Mouse (Mus musculus) lung, embryonic 14.5 days (tissue): ENCODE measurements around the gene Scd2. TPM values are rescaled to one million over a fixed set of nuclear protein-coding genes. Genes with fewer than 3 reads are reported as not detected.
A peak's percentile ranks its signal among the peaks of the same experiment; 100 is the strongest.

Experiments
- ATAC-seq: fragments of 200-750 bp; cut with Nextera tagmentation; 2 replicates; pipeline ENCODE4 v1.8.0; 2017; ENCODE audit warnings: mild to moderate bottlenecking, moderate TSS enrichment, moderate library complexity; ENCODE audit not compliant: insufficient read depth
- DNase-seq: peaks from one replicate; pipeline ENCODE4 v3.0.0-alpha.2; 2015
- H3K27ac ChIP-seq: fragments of 300-500 bp; sonication (generic); 2 replicates; pipeline ENCODE4 v1.5.1; 2014; ENCODE audit warnings: low read depth, mild to moderate bottlenecking, moderate library complexity
- H3K27me3 ChIP-seq: fragments of 300-500 bp; sonication (generic); 2 replicates; pipeline ENCODE4 v1.6.1; 2014; ENCODE audit warnings: low read length, control low read depth; ENCODE audit not compliant: insufficient read depth
- H3K36me3 ChIP-seq: fragments of 300-500 bp; sonication (generic); 2 replicates; pipeline ENCODE4 v1.6.1; 2014; ENCODE audit warnings: control low read depth; ENCODE audit not compliant: insufficient read depth
- H3K4me1 ChIP-seq: fragments of 300-500 bp; sonication (generic); 2 replicates; pipeline ENCODE4 v1.6.1; 2014; ENCODE audit warnings: antibody characterized with exemption, control low read depth; ENCODE audit not compliant: insufficient read depth
- H3K4me2 ChIP-seq: fragments of 300-500 bp; sonication (generic); 2 replicates; pipeline ENCODE4 v1.6.1; 2014; ENCODE audit warnings: mild to moderate bottlenecking
- H3K4me3 ChIP-seq: fragments of 300-500 bp; sonication (generic); 2 replicates; pipeline ENCODE4 v1.5.1; 2014; ENCODE audit warnings: low read depth, low read length
- H3K9ac ChIP-seq: fragments of 300-500 bp; sonication (generic); 2 replicates; pipeline ENCODE4 v1.6.1; 2014
- H3K9me3 ChIP-seq: fragments of 300-500 bp; sonication (generic); 2 replicates; pipeline ENCODE4 v1.6.1; 2016; ENCODE audit warnings: low read depth, low read length, control low read depth
- CTCF ChIP-seq: IDR thresholded peaks from 2 replicates; pipeline ENCODE4 v1.5.1; 2016; ENCODE audit warnings: antibody characterized with exemption, low read depth
- WGBS: fragments of 180-500 bp; shearing (Covaris S2); extraction: QIAGEN DNeasy Blood & Tissue Kit; methylation state at CpG from one replicate; pipeline ENCODE4 v1.1.7; 2014; 5-methylcytosine and 5-hydroxymethylcytosine counted together
- polyA plus RNA-seq: library from polyadenylated mRNA; unstranded; fragments of >200 nt; fragmentation: Nextera tagmentation; extraction: Ambion mirVana; gene quantifications from 2 replicates; pipeline ENCODE4 v1.2.1, GENCODE M21; 2014

Scd2 gene
- polyA plus RNA-seq, 1 experiment from 2014 or later, result 248 TPM

DNA sequence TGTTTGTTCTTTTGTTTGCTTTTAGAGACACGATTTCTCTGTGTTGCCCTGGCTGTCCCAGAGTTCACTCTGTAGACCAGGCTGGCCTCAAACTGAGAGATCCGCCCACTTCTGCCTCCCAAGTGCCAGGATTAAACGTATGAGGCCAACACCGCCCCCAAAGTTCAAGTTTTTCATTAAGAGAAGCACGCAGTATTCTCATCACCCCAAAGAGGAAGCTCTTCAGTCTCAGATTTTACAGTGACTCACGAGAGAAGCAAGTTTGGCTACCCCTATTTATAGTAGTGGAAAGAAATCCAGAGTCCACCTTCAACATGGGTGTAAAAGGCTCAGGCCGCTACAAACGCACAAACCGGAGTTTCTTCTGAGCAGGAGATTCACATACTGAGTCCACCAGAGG lies 29.2 kb upstream of the Scd2 start:
- Histone ChIP-seq H3K27me3 (no peaks in the 10 kb centered on the region), H3K4me3 (no peak overlapping the region), H3K9me3 (no peaks in the 10 kb centered on the region), H3K4me1 (0 out of 2 replicates have a peak, but pooled peaks cover 3% of the 10 kb centered on the region), H3K36me3 (no peaks in the 10 kb centered on the region), H3K27ac (no peak overlapping the region), H3K4me2 (no peak overlapping the region), H3K9ac (no peak overlapping the region)
- TF ChIP-seq CTCF, result no peak
- no peak for DNase-seq
- ATAC-seq, result no peak
- WGBS, result 64% methylated on average over 9 of the region's 9 CpGs

DNA sequence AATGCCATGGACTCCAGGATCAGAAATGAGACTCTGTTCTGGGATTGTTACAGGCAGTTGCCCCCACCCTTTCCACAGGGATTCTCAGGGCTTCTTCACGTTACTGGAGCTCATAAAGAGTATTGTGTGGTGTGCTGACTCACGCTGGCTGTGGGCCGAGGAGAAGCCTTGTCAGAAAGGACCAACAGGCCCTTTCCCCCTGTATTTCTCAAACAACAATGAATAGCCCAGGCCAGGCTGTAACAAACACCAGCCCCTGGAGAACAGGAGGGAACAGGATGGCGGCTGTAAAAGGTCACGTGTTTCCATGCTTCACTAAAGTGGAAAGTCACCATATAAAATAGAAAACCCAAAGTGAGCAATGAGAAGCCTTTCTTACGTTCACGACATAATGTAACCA lies 28.2 kb upstream of the Scd2 start:
- H3K9me3 ChIP-seq, result no peaks in the 10 kb centered on the region
- 0 out of 2 replicates have a peak, but pooled peaks cover 3% of the 10 kb centered on the region for H3K4me1 ChIP-seq
- H3K36me3 ChIP-seq, result no peaks in the 10 kb centered on the region
- no peak overlapping the region for H3K9ac ChIP-seq
- ATAC-seq, result no peak
- WGBS, result 69% methylated on average over 7 of the region's 7 CpGs
- no peak overlapping the region for H3K4me3 ChIP-seq
- H3K27ac ChIP-seq, result no peak overlapping the region
- no peak for DNase-seq
- no peaks in the 10 kb centered on the region for H3K27me3 ChIP-seq
- no peak for TF ChIP-seq CTCF
- no peak overlapping the region for H3K4me2 ChIP-seq

DNA sequence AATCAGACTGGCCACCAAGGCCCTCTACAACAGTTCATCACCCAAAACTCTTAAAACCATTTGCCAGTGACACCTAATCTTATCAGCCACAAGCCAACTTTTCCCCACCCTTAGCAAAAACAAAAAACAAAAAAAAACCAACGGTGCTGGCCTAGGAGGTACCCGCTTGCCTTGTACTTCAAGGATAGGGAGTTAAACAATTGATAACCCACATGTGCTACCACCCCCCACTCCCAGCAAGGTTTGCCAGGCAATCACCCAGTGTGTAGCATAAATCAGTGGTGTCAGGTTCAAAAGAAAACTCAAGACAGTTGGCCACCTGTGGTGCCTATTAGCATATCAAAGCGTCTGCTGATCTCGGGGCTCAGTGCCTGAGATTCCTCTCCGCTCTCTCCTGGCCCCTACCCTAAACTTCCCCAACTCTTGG lies 27.6 kb upstream of the Scd2 start:
- ATAC-seq, result no peak

DNA sequence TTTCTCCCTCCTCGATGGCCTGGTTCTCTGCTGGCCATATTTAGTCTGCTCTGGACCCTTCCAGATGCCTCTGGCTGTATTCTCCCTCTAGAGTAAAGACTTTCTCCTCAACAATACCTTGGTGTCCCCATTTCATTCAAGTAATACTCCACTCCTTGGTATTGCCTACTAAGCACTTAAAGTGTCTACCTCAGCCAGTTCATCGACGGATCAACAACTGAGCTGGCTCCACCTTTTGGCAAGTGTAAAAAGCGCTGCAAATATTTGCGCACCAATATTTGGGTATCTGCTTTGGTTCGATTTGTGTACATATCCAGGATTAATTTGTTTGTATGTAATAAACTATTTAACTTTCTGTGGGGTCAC lies 27.0 kb upstream of the Scd2 start:
- Histone ChIP-seq H3K9ac (peak overlapping the region; percentile 51; the same call in 1 of the 2 replicates), H3K9me3 (no peaks in the 10 kb centered on the region), H3K4me1 (0 out of 2 replicates have a peak, but pooled peaks cover 3% of the 10 kb centered on the region), H3K36me3 (no peaks in the 10 kb centered on the region), H3K4me3 (peak overlapping the region; percentile 41), H3K27ac (peak overlapping the region; percentile 88), H3K4me2 (peak overlapping the region; percentile 70), H3K27me3 (no peaks in the 10 kb centered on the region)
- ATAC-seq, result 0 out of 2 replicates have a peak, but pooled peaks have one; percentile 12
- no peak for TF ChIP-seq CTCF
- WGBS, result 8% methylated on average over 6 of the region's 6 CpGs
- DNase-seq, result no peak

More for the DNA sequence above, 27.6 kb upstream of the Scd2 start:
- Histone ChIP-seq H3K36me3 (no peaks in the 10 kb centered on the region), H3K4me2 (peak overlapping the region; percentile 70), H3K27ac (no peak overlapping the region), H3K4me3 (no peak overlapping the region), H3K9me3 (no peaks in the 10 kb centered on the region), H3K9ac (no peak overlapping the region), H3K4me1 (0 out of 2 replicates have a peak, but pooled peaks cover 3% of the 10 kb centered on the region), H3K27me3 (no peaks in the 10 kb centered on the region)
- 56% methylated on average over 5 of the region's 5 CpGs for WGBS
- no peak for DNase-seq
- TF ChIP-seq CTCF, result no peak

DNA sequence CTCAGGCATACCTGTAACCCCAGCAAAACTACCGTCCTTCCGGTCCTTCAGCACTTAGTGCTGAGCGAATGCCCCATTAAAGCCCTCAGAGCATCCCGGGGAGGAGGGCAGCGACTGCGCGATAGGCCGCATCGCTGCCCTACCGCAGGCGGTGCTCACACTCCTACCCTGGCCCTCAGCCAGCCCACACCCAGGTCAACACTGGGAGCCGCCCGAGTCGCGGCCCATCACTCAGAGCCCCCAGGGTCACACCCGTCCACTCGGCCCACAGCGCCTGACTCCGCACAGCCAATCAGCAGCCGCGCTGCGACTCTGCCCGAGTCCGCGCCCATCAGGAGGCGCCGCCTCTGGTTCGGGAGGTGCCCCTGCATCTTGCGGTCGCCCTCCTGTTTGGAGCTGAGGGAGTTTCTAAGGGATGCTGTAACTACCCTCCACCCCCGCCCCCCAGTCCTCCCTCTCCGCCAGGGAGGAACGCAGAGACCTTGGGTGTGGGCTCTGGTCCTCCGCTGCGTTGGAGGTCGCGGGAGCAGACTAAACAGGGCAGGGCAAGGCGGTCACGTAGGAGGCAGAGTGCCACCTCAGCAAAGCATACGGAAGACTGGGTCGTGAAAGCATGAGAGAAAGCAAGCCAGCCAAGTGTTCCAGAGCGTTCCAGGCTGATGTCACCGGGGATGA lies 26.5 kb upstream of the Scd2 start:
- under 1% methylated on average over 43 of the region's 43 CpGs for WGBS
- Histone ChIP-seq H3K27me3 (no peaks in the 10 kb centered on the region), H3K4me2 (peak overlapping the region; percentile 70), H3K9me3 (no peaks in the 10 kb centered on the region), H3K4me1 (0 out of 2 replicates have a peak, but pooled peaks cover 3% of the 10 kb centered on the region), H3K9ac (peak overlapping the region; percentile 51), H3K27ac (peak overlapping the region; percentile 88), H3K36me3 (no peaks in the 10 kb centered on the region), H3K4me3 (peak overlapping the region; percentile 41)
- DNase-seq (peak; percentile 94), ATAC-seq (peak; percentile 98)
- TF ChIP-seq CTCF, result peak; percentile 67

DNA sequence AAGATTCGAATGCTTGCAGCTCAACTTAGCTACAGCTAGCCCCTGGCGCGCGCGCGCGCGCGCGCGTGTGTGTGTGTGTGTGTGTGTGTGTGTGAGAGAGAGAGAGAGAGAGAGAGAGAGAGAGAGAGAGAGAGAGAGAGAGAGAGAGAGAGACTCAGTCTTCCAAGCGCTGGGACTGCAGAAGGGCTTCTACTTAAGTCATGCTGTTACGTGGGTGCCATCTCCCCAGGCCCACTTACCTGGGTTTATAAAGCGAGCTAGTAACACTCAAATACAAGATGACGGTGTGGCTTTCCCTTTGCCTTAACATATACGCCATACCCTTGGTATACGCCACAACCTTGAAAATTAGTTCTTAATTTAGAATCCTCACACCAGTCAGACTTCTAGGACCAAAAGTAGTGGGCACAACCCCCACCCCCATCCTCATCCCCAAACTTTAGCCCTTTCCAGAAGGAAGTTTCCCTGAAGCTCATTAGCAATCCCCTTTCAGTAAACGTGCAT lies 25.9 kb upstream of the Scd2 start:
- Histone ChIP-seq H3K27ac (peak overlapping the region; percentile 88), H3K27me3 (no peaks in the 10 kb centered on the region), H3K36me3 (no peaks in the 10 kb centered on the region), H3K4me2 (peak overlapping the region; percentile 70), H3K4me3 (peak overlapping the region; percentile 41), H3K4me1 (0 out of 2 replicates have a peak, but pooled peaks cover 3% of the 10 kb centered on the region), H3K9ac (peak overlapping the region; percentile 51), H3K9me3 (no peaks in the 10 kb centered on the region)
- ATAC-seq, result no peak
- no peak for TF ChIP-seq CTCF
- no peak for DNase-seq
- WGBS, result 5% methylated on average over 18 of the region's 18 CpGs

DNA sequence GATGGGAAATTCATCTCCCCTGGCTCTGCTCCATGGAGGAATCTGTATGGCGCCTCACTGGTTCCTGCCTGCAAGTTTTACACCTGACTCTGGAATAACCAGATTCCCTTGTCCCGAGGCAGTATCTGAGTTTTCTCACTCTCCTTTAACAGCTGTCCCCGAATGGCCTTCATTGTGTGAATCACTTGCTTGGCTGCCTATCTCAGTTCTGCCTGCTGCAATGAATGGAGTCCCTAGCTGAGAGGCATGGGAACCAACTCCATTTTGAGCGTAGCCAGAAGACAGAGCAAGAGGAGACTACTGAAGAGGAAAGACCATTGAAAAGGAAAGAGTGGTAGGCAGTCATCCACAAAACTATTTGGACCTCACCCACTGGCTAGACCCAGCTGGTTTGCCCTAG lies 19.8 kb upstream of the Scd2 start:
- no peaks in the 10 kb centered on the region for H3K27me3 ChIP-seq
- no peak for TF ChIP-seq CTCF
- H3K4me2 ChIP-seq, result no peak overlapping the region
- no peaks in the 10 kb centered on the region for H3K9me3 ChIP-seq
- H3K4me3 ChIP-seq, result no peak overlapping the region
- H3K36me3 ChIP-seq, result no peaks in the 10 kb centered on the region
- DNase-seq (no peak), ATAC-seq (no peak)
- 83% methylated on average over 4 of the region's 4 CpGs for WGBS
- no peaks in the 10 kb centered on the region for H3K4me1 ChIP-seq
- H3K9ac ChIP-seq, result no peak overlapping the region
- H3K27ac ChIP-seq, result no peak overlapping the region
